Mouse (Mus musculus): ENCODE measurements around the gene Ulk4.

The Ulk4 gene

GRCm38 (mm10) chr9:121061820-121062623, 215.0 kb downstream of the Ulk4 start:
- no peak for TF ChIP-seq GATA4 (IDR thresholded peaks at IDR 0.05; ENCODE audit: insufficient replicate concordance, low read length)

- no peak for TF ChIP-seq GATA4 (IDR thresholded peaks at IDR 0.05; ENCODE audit: insufficient replicate concordance, low read length)
Measured at GRCm38 (mm10) chr9:121060331-121060730, 216.7 kb downstream of the Ulk4 start.

GRCm38 (mm10) chr9:121059286-121059685, 217.7 kb downstream of the Ulk4 start:
- no peak for TF ChIP-seq GATA4 (IDR thresholded peaks at IDR 0.05; ENCODE audit: insufficient replicate concordance, low read length)

DNA sequence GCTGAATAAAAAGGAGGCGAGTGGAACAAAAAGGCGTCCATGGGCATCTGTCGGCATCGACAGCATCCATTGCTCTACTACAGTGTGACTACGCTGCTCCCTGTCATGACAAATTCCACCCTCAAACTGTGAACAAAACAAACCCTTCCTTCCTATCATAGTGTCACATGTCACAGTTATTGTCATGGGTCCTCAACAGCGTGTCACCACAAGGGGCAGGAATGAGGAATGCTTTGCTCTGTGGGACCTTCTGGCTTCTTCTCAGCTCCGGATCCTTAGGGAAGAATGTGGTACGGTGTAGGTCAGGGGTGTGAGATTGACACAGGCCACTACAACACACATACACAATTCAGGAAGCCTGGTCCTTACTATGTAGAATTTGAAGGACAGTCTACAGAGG, 218.5 kb downstream of the Ulk4 start:
- TF ChIP-seq GATA4 (IDR thresholded peaks at IDR 0.05; ENCODE audit: insufficient replicate concordance, low read length) = no peak

GRCm38 (mm10) chr9:121058116-121058515, 218.9 kb downstream of the Ulk4 start:
- TF ChIP-seq GATA4 (IDR thresholded peaks at IDR 0.05; ENCODE audit: insufficient replicate concordance, low read length) = no peak

DNA sequence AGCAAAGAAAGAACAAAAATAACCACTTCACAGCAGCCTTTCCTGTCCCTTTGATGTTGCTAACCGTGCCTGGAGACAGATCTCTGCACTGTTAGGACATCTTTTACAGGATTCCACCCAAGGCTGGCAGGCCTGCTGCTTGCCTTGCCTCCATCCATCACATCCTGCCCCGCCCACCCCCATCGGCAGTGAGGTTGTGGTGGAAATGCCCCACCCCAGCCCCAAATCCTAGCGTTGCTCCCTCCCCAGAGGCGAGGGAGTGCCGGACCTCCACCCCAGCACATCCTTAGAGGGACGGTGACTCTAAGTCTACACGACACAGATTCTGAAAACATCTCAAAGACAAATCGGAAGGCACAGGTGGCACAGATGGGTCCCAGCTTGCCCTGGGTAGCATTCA, 219.6 kb downstream of the Ulk4 start:
- no peak for TF ChIP-seq GATA4 (IDR thresholded peaks at IDR 0.05; ENCODE audit: insufficient replicate concordance, low read length)

- TF ChIP-seq GATA4 (IDR thresholded peaks at IDR 0.05; ENCODE audit: insufficient replicate concordance, low read length) = no peak
Measured at GRCm38 (mm10) chr9:121056526-121056925, 220.5 kb downstream of the Ulk4 start.

- no peak for TF ChIP-seq GATA4 (IDR thresholded peaks at IDR 0.05; ENCODE audit: insufficient replicate concordance, low read length)
Measured at GRCm38 (mm10) chr9:121056036-121056435, 221.0 kb downstream of the Ulk4 start.

DNA sequence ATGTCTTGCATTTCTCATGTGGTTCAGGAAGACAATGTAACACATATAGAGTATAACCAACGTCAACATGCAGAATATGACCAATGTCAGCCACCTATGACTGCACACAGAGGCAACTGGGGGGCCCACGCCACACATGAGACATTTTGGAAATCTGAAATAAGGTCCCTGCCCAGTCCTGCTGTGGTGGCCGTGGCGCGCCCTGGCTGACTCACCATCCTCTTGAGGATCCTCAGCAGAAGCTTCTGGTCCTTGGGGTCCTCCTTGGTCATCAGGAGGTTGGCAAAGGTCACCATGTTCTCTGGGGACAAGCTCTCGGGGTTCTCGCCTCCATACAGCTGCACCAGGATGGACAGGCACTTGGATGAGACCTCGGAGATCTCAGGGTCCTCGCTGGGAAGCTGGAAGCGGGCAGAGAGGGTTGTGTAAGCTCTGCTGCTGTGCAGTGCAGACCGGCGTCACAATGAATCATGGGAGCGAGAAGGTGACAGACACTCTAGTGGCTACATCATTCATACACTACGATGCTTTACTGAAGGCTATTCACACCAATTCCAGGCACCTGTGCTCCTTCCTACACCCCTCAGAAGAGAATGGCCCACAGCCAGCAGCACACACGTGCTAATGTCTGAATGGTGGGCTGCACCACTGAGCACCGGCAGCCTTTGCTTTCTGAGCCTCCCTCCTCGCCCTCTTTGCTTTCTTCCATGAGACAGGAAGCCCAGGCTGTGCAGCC, 232.4 kb downstream of the Ulk4 start:
- no peak for TF ChIP-seq GATA4 (IDR thresholded peaks at IDR 0.05; ENCODE audit: insufficient replicate concordance, low read length)

GRCm38 (mm10) chr9:121043021-121043420, 234.0 kb downstream of the Ulk4 start:
- TF ChIP-seq GATA4 (IDR thresholded peaks at IDR 0.05; ENCODE audit: insufficient replicate concordance, low read length) = no peak

- no peak for TF ChIP-seq GATA4 (IDR thresholded peaks at IDR 0.05; ENCODE audit: insufficient replicate concordance, low read length)
Measured at GRCm38 (mm10) chr9:121038396-121038795, 238.6 kb downstream of the Ulk4 start.

DNA sequence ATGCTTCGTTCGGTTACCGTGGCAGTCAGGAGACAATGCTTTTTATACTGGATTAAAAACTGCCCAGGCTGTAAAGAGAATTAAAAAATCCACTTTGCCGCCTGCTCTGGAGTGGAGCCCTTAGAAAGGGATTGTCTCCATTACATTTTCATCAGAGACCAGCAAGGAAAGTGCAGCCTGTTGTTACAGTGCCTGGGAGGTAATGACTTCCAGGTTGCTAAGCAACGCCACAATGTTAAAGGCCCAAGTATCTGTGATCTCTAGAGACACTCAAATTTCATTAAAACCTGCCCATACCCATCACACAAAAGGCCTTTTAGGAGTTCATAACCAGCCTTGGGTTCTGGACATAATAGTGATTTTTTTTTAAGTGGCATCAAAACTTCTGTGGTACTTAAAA, 239.0 kb downstream of the Ulk4 start:
- no peak for TF ChIP-seq GATA4 (IDR thresholded peaks at IDR 0.05; ENCODE audit: insufficient replicate concordance, low read length)

GRCm38 (mm10) chr9:121035296-121035695, 241.7 kb downstream of the Ulk4 start:
- no peak for TF ChIP-seq GATA4 (IDR thresholded peaks at IDR 0.05; ENCODE audit: insufficient replicate concordance, low read length)

GRCm38 (mm10) chr9:121033596-121033995, 243.4 kb downstream of the Ulk4 start:
- no peak for TF ChIP-seq GATA4 (IDR thresholded peaks at IDR 0.05; ENCODE audit: insufficient replicate concordance, low read length)

DNA sequence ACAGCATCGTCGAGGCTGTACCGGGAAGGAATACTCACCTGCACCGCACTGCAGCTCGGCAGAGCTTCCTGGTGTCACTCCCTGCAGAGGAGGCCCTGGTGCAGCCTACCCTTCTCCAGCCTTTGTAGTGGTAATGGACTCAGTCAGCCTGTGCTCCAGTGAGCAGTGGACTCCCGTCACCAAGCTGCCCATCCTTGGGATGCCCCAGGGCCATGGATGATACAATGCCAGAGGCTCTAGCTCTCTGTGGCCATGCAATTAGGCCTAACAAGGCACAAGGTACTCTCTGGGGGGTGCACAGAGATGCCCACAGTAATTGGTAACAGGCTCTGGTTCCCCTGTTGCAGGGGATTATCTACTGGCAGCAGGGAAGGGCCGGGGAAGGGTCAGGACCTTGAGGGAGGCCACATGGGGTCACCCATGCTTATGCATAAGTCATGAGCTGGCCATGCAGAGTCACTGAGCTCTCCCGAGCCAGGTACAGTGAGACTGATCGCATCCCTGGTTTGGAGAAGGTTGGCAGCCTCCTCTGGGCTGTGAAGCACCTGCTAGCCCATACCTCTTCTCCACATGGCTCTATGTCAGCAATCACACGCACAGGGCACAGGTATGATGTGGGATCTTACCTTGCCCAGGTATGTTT, 244.6 kb downstream of the Ulk4 start:
- TF ChIP-seq GATA4 (IDR thresholded peaks at IDR 0.05; ENCODE audit: insufficient replicate concordance, low read length) = no peak

GRCm38 (mm10) chr9:121030949-121031348, 246.0 kb downstream of the Ulk4 start:
- TF ChIP-seq GATA4 (IDR thresholded peaks at IDR 0.05; ENCODE audit: insufficient replicate concordance, low read length) = no peak
